Mouse (Mus musculus) heart, embryonic 12.5 days (tissue): ENCODE data around the gene Dync1i1. TPM values are rescaled to one million over a fixed set of nuclear protein-coding genes. Genes with fewer than 3 reads are reported as not detected.
"Not testable (repeated sequence)": the region's sequence is repeated elsewhere in the genome, so short reads cannot be mapped to it uniquely, and the experiment has no call there.

Source experiments
- ATAC-seq: fragments of 200-750 bp; cut with Nextera tagmentation; 2 replicates; pipeline ENCODE4 v1.8.0; 2017; ENCODE audit warnings: moderate TSS enrichment, moderate library complexity; ENCODE audit not compliant: insufficient number of reproducible peaks, low FRiP score
- H3K27ac ChIP-seq: fragments of 300-500 bp; sonication (generic); 2 replicates; pipeline ENCODE4 v1.5.1; 2016; ENCODE audit warnings: mild to moderate bottlenecking, moderate library complexity; ENCODE audit not compliant: poor library complexity, severe bottlenecking
- H3K27me3 ChIP-seq: fragments of 300-500 bp; sonication (generic); replicated peaks from 2 replicates; pipeline ENCODE4 v1.6.1; 2016; ENCODE audit warnings: mild to moderate bottlenecking, moderate library complexity
- H3K36me3 ChIP-seq: fragments of 300-500 bp; sonication (generic); 2 replicates; pipeline ENCODE4 v1.6.1; 2016; ENCODE audit warnings: mild to moderate bottlenecking, moderate library complexity
- H3K4me1 ChIP-seq: fragments of 300-500 bp; sonication (generic); replicated peaks from 2 replicates; pipeline ENCODE4 v1.6.1; 2016; ENCODE audit warnings: mild to moderate bottlenecking
- H3K4me2 ChIP-seq: fragments of 300-500 bp; sonication (generic); 2 replicates; pipeline ENCODE4 v1.6.1; 2016; ENCODE audit warnings: mild to moderate bottlenecking, moderate library complexity
- H3K4me3 ChIP-seq: fragments of 300-500 bp; sonication (generic); 2 replicates; pipeline ENCODE4 v1.5.1; 2016; ENCODE audit warnings: mild to moderate bottlenecking
- H3K9ac ChIP-seq: fragments of 300-500 bp; sonication (generic); 2 replicates; pipeline ENCODE4 v1.6.1; 2016; ENCODE audit warnings: mild to moderate bottlenecking, moderate library complexity
- H3K9me3 ChIP-seq: fragments of 300-500 bp; sonication (generic); replicated peaks from 2 replicates; pipeline ENCODE4 v1.6.1; 2016; ENCODE audit warnings: mild to moderate bottlenecking, moderate library complexity
- WGBS: fragments of 180-500 bp; shearing (Covaris S2); methylation state at CpG from one replicate; pipeline ENCODE4 v1.1.7; 2016; 5-methylcytosine and 5-hydroxymethylcytosine counted together
- polyA plus RNA-seq: library from polyadenylated mRNA; unstranded; fragments of >200 nt; fragmentation: Nextera tagmentation; extraction: Ambion mirVana; gene quantifications from 2 replicates; pipeline ENCODE4 v1.2.1, GENCODE M21; 2016

The Dync1i1 gene
- polyA plus RNA-seq: 3.0 and 3.2 TPM in 2 replicates

GRCm38 (mm10) chr6:5725611-5726236 is at the start of gene Dync1i1:
Dync1i1 (plus strand) TSS chr6:5725639.
- H3K36me3 ChIP-seq: no peaks in the 10 kb centered on the region
- no peaks in the 10 kb centered on the region for H3K9me3 ChIP-seq
- H3K27ac ChIP-seq: no peak within 1 kb of the TSS
- H3K4me2 ChIP-seq: peak within 1 kb of the TSS; percentile 99
- peak within 1 kb of the TSS; percentile 51 for H3K9ac ChIP-seq
- peak; percentile 83 for ATAC-seq
- no peaks in the 10 kb centered on the region for H3K27me3 ChIP-seq
- H3K4me1 ChIP-seq: peaks cover 2% of the 10 kb centered on the region; the same call in 1 of the 2 replicates
- H3K4me3 ChIP-seq: peak within 1 kb of the TSS; percentile 63
- 1% methylated on average over 39 of the region's 40 CpGs for WGBS

GRCm38 (mm10) chr6:5679738-5680137 is 45.7 kb upstream of the Dync1i1 start:
- ATAC-seq: no peak
- no peaks in the 10 kb centered on the region for H3K36me3 ChIP-seq
- H3K4me3 ChIP-seq: no peak overlapping the region
- no peak overlapping the region for H3K4me2 ChIP-seq
- WGBS: 60% methylated on average over 3 of the region's 3 CpGs
- no peaks in the 10 kb centered on the region for H3K4me1 ChIP-seq
- H3K27me3 ChIP-seq: no peaks in the 10 kb centered on the region
- H3K27ac ChIP-seq: no peak overlapping the region
- no peak overlapping the region for H3K9ac ChIP-seq
- no peaks in the 10 kb centered on the region for H3K9me3 ChIP-seq

GRCm38 (mm10) chr6:5701826-5702225 is 23.6 kb upstream of the Dync1i1 start:
- H3K4me1 ChIP-seq: no peaks in the 10 kb centered on the region
- no peak for ATAC-seq
- 69% methylated on average over 2 of the region's 2 CpGs for WGBS
- peaks cover 10% of the 10 kb centered on the region; the same call in 1 of the 2 replicates for H3K9me3 ChIP-seq
- no peak overlapping the region for H3K27ac ChIP-seq
- no peaks in the 10 kb centered on the region for H3K36me3 ChIP-seq
- no peak overlapping the region for H3K4me3 ChIP-seq
- no peaks in the 10 kb centered on the region for H3K27me3 ChIP-seq
- no peak overlapping the region for H3K4me2 ChIP-seq
- H3K9ac ChIP-seq: no peak overlapping the region

DNA sequence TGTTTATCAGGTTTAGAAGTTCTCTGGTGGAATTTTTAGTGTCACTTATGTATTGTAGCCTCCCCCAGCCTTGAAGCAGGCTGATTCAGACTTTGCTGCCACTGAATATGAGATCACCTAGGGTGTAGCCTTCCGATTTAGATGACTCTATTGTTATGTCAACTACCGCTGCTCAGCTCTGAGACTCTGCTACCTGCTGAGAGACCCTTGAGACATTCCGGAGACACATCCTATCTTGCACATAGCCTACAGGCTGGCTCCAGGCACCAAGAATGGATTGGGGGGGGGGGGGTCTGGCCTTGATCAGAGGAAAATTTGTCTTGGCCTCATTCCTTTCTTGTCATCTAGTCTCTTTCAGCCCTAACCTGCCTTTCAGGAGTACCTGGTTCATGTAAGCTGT is 17.5 kb upstream of the Dync1i1 start:
- not testable (repeated sequence) for H3K36me3 ChIP-seq, H3K9me3 ChIP-seq, H3K4me1 ChIP-seq, H3K4me2 ChIP-seq, H3K4me3 ChIP-seq, H3K27me3 ChIP-seq, H3K27ac ChIP-seq, H3K9ac ChIP-seq, ATAC-seq
- WGBS: 71% methylated on average over 3 of the region's 3 CpGs

GRCm38 (mm10) chr6:5710063-5710605 is 15.3 kb upstream of the Dync1i1 start:
- 58% methylated on average over 3 of the region's 3 CpGs for WGBS
- no peak for ATAC-seq
- Histone ChIP-seq H3K4me1 (no peaks in the 10 kb centered on the region), H3K36me3 (no peaks in the 10 kb centered on the region), H3K27me3 (no peaks in the 10 kb centered on the region), H3K9me3 (0 out of 2 replicates have a peak, but pooled peaks cover 3% of the 10 kb centered on the region), H3K9ac (no peak overlapping the region), H3K4me2 (no peak overlapping the region), H3K4me3 (no peak overlapping the region), H3K27ac (no peak overlapping the region)

DNA sequence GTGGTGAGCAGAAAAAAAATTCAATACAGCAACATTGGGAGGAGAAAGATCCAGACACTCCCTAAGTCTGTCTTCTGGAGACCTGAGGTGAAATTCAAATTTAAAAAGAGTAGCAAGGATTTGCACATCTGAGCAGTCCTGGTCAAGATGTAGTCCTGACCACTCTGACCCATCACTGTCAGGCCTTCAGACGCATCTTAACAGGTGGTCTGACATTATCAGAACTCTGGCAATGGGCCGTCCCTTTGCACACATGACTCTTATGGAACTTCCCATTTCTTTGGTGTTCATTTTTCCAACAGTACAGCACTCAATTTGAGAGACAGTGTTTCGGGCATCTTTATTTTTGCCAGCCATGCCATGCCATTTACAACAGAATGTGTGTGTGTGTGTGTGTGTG is 12.8 kb upstream of the Dync1i1 start:
- no peak overlapping the region for H3K4me3 ChIP-seq
- 60% methylated on average over 3 of the region's 3 CpGs for WGBS
- no peaks in the 10 kb centered on the region; the same call in 1 of the 2 replicates for H3K4me1 ChIP-seq
- no peak overlapping the region for H3K27ac ChIP-seq
- no peaks in the 10 kb centered on the region for H3K9me3 ChIP-seq
- H3K27me3 ChIP-seq: no peaks in the 10 kb centered on the region
- no peaks in the 10 kb centered on the region for H3K36me3 ChIP-seq
- no peak for ATAC-seq
- no peak overlapping the region for H3K4me2 ChIP-seq
- no peak overlapping the region for H3K9ac ChIP-seq

DNA sequence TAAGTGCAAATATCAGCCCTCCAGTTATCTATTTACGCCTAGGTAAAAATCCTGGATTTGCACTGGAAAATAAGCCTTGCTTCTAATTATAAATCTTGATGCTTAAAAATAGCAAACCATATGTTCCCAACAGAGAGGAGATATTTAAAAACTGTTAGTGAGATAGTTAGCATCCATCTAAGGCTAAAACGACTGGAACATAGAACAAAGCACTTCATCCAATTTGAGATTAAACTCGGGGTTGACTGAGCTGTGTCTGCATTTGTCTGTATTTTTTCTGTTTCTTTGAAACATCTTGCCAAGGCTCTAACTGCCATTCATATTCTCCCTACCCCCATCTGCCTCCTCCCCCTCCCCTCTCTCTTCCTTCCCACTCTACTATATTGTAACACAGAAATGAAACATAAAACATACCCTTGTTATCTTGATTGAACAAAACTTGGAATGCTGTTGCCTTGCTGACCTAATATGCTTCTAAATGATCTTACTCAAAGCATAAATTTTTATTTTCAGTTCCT is 10.3 kb upstream of the Dync1i1 start:
- no peaks in the 10 kb centered on the region; the same call in 1 of the 2 replicates for H3K4me1 ChIP-seq
- no peaks in the 10 kb centered on the region for H3K9me3 ChIP-seq
- no peak overlapping the region for H3K27ac ChIP-seq
- no peaks in the 10 kb centered on the region for H3K36me3 ChIP-seq
- ATAC-seq: no peak
- no peak overlapping the region for H3K9ac ChIP-seq
- no peak overlapping the region for H3K4me3 ChIP-seq
- no peaks in the 10 kb centered on the region for H3K27me3 ChIP-seq
- 56% methylated on average over 3 of the region's 3 CpGs for WGBS
- H3K4me2 ChIP-seq: no peak overlapping the region

- no peak overlapping the region for H3K27ac ChIP-seq
- H3K4me1 ChIP-seq: no peaks in the 10 kb centered on the region; the same call in 1 of the 2 replicates
- H3K9ac ChIP-seq: no peak overlapping the region
- H3K4me3 ChIP-seq: no peak overlapping the region
- 66% methylated on average over 2 of the region's 2 CpGs for WGBS
- no peaks in the 10 kb centered on the region for H3K27me3 ChIP-seq
- H3K9me3 ChIP-seq: no peaks in the 10 kb centered on the region
- no peak for ATAC-seq
- no peaks in the 10 kb centered on the region for H3K36me3 ChIP-seq
- H3K4me2 ChIP-seq: no peak overlapping the region
Measured at GRCm38 (mm10) chr6:5718955-5719354, 6.5 kb upstream of the Dync1i1 start.

GRCm38 (mm10) chr6:5720716-5721115 is 4.7 kb upstream of the Dync1i1 start:
- H3K9me3 ChIP-seq, H3K27me3 ChIP-seq, H3K4me3 ChIP-seq, H3K36me3 ChIP-seq, H3K4me2 ChIP-seq, H3K27ac ChIP-seq, H3K4me1 ChIP-seq, H3K9ac ChIP-seq, ATAC-seq: not testable (repeated sequence)

GRCm38 (mm10) chr6:5723986-5724385 is 1.5 kb upstream of the Dync1i1 start:
- no peak overlapping the region for H3K4me3 ChIP-seq
- no peak overlapping the region for H3K9ac ChIP-seq
- no peak overlapping the region for H3K27ac ChIP-seq
- no peak overlapping the region for H3K4me2 ChIP-seq
- H3K9me3 ChIP-seq: no peaks in the 10 kb centered on the region
- no peaks in the 10 kb centered on the region for H3K36me3 ChIP-seq
- H3K4me1 ChIP-seq: peaks cover 2% of the 10 kb centered on the region; the same call in 1 of the 2 replicates
- WGBS: 72% methylated on average over 1 of the region's 1 CpGs
- no peak for ATAC-seq
- no peaks in the 10 kb centered on the region for H3K27me3 ChIP-seq

- Histone ChIP-seq H3K4me2 (peak overlapping the region; percentile 99), H3K27ac (no peak overlapping the region), H3K9ac (peak overlapping the region; percentile 51), H3K9me3 (no peaks in the 10 kb centered on the region), H3K36me3 (no peaks in the 10 kb centered on the region), H3K4me1 (peaks cover 2% of the 10 kb centered on the region; the same call in 1 of the 2 replicates), H3K27me3 (no peaks in the 10 kb centered on the region), H3K4me3 (peak overlapping the region; percentile 63)
- 2% methylated on average over 10 of the region's 10 CpGs for WGBS
- no peak for ATAC-seq
Measured at GRCm38 (mm10) chr6:5726237-5726670, 815 bp downstream of the Dync1i1 start.
